Mouse (Mus musculus) forebrain, postnatal 0 days (tissue): ENCODE measurements around the gene Trak2. TPM values are rescaled to one million over a fixed set of nuclear protein-coding genes. Genes with fewer than 3 reads are reported as not detected.
A peak's percentile ranks its signal among the peaks of the same experiment; 100 is the strongest.

ENCODE experiments used
- ATAC-seq: fragments of 200-750 bp; cut with Nextera tagmentation; 2 replicates; pipeline ENCODE4 v1.8.0; 2017; ENCODE audit warnings: mild to moderate bottlenecking, moderate library complexity
- DNase-seq: peaks from one replicate; pipeline ENCODE4 v3.0.0-alpha.2; 2015
- H3K27ac ChIP-seq: fragments of 300-500 bp; sonication (generic); 2 replicates; pipeline ENCODE4 v1.5.1; 2014; ENCODE audit warnings: low read depth, mild to moderate bottlenecking, antibody characterized with exemption, low read length, moderate library complexity, mixed read lengths
- H3K27me3 ChIP-seq: fragments of 300-500 bp; sonication (generic); 2 replicates; pipeline ENCODE4 v1.6.1; 2014; ENCODE audit warnings: mild to moderate bottlenecking, low read length, mixed read lengths; ENCODE audit not compliant: insufficient read depth
- H3K36me3 ChIP-seq: fragments of 300-500 bp; sonication (generic); 2 replicates; pipeline ENCODE4 v1.6.1; 2014; ENCODE audit warnings: mild to moderate bottlenecking, moderate library complexity; ENCODE audit not compliant: insufficient read depth
- H3K4me1 ChIP-seq: fragments of 300-500 bp; sonication (generic); 2 replicates; pipeline ENCODE4 v1.6.1; 2014; ENCODE audit warnings: antibody characterized with exemption; ENCODE audit not compliant: insufficient read depth
- H3K4me2 ChIP-seq: fragments of 300-500 bp; sonication (generic); 2 replicates; pipeline ENCODE4 v1.6.1; 2014; ENCODE audit warnings: low read depth, mild to moderate bottlenecking, moderate library complexity
- H3K4me3 ChIP-seq: fragments of 300-500 bp; sonication (generic); 2 replicates; pipeline ENCODE4 v1.5.1; 2014; ENCODE audit warnings: low read depth, low read length, mixed read lengths
- H3K9ac ChIP-seq: fragments of 300-500 bp; sonication (generic); 2 replicates; pipeline ENCODE4 v1.6.1; 2014; ENCODE audit warnings: mild to moderate bottlenecking
- H3K9me3 ChIP-seq: fragments of 300-500 bp; sonication (generic); 2 replicates; pipeline ENCODE4 v1.6.1; 2016; ENCODE audit warnings: low read length
- CTCF ChIP-seq: sonication (generic); IDR thresholded peaks from 2 replicates; pipeline ENCODE4 v1.5.1; 2016; ENCODE audit warnings: antibody characterized with exemption, control low read depth, low read depth
- WGBS: fragments of 180-500 bp; shearing (Covaris S2); extraction: QIAGEN DNeasy Blood & Tissue Kit; methylation state at CpG from one replicate; pipeline ENCODE4 v1.1.7; 2014; 5-methylcytosine and 5-hydroxymethylcytosine counted together
- polyA plus RNA-seq: library from polyadenylated mRNA; unstranded; fragments of >200 nt; fragmentation: Nextera tagmentation; extraction: Ambion mirVana; gene quantifications from 2 replicates; pipeline ENCODE4 v1.2.1, GENCODE M21; 2015
- total RNA-seq: library from RNA; depleted of rRNA; stranded (reverse); fragments of >200 nt; gene quantifications from 2 replicates; pipeline ENCODE4 v1.2.3, GENCODE M21; 2014

Trak2 gene
- total and polyA plus RNA-seq, 2 experiments from 2014 or later = 12.8 to 40.9 TPM

DNA sequence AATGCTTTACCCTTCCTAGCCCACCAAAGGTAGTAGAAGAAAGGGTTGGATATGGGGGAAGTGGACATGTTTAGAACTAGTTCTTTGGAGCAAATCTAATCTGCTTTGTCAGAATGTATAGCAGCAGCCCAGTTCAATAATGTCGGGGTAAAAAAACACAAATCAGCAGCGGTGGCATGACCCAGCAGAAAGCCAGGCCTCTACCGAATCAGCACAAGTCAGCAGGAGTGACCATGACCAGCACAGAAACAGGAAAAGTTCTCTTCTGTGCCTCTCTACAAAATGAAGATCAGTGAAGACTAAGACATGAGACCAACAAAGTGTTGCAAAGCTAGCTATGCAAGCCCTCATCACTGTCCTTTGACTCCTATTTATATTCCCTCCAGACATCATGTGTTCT is 9.0 kb upstream of the Trak2 start:
- DNase-seq (no peak), ATAC-seq (no peak)
- no peak overlapping the region for H3K27ac ChIP-seq
- H3K27me3 ChIP-seq = no peaks in the 10 kb centered on the region
- no peaks in the 10 kb centered on the region for H3K4me1 ChIP-seq
- no peaks in the 10 kb centered on the region for H3K9me3 ChIP-seq
- no peak overlapping the region for H3K9ac ChIP-seq
- TF ChIP-seq CTCF = no peak
- WGBS = 86% methylated on average over 3 of the region's 3 CpGs
- peaks cover 57% of the 10 kb centered on the region for H3K36me3 ChIP-seq
- H3K4me2 ChIP-seq = no peak overlapping the region
- H3K4me3 ChIP-seq = no peak overlapping the region

DNA sequence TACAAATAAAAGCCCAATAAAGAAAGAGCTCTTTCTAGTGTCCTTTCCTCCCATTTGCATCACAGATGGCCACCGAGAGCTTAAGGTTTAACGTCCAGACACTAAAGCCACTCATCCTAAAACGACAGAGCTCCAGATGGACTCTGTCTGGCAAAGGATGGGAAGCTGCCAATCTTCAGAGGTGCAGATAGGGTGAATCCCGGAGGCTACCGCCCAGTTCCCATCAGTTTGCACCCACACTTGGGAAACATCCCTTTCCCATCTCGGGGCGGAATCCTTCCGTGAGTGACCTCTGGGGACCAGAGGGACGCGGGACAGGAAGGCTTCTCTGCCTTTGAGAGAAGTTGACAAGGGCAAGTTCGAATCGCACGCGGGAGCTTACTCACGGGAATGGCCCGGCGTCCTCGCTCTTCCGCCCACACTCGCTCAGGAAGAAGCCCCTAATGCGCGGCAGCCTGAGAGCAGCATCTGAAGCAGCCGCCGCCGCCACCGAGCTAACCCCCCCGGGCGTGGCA is 322 bp downstream of the Trak2 start:
- no peak; the same call in 1 of the 2 replicates for TF ChIP-seq CTCF
- H3K4me1 ChIP-seq = peaks cover 22% of the 10 kb centered on the region
- H3K36me3 ChIP-seq = peaks cover 6% of the 10 kb centered on the region; the same call in 1 of the 2 replicates
- under 1% methylated on average over 28 of the region's 28 CpGs for WGBS
- peak overlapping the region; percentile 85 for H3K9ac ChIP-seq
- ATAC-seq (peak; percentile 9; the same call in 1 of the 2 replicates), DNase-seq (no peak)
- H3K27ac ChIP-seq = peak overlapping the region; percentile 91
- H3K4me3 ChIP-seq = peak overlapping the region; percentile 74
- no peaks in the 10 kb centered on the region for H3K9me3 ChIP-seq
- H3K4me2 ChIP-seq = peak overlapping the region; percentile 72
- H3K27me3 ChIP-seq = no peaks in the 10 kb centered on the region

DNA sequence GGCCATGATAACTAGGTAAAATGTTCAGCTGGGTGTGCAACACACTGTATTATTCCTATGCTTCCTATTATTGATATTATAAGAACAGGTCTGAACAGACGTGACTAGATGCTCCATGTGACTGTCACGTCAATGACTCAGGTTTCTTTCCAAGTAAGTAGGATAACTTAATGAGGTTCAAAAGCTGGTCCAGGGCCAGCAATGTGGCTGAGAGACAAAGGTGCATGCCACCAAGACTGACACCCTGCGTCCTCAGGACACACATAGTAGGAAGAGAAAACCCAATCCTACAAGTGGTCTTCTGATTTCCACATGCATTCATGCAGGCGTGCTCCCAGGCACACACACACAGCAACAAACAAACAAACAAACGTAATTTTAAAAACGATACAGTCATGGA is 2.1 kb downstream of the Trak2 start:
- no peak overlapping the region for H3K4me2 ChIP-seq
- whole genome bisulfite sequencing = 75% methylated on average over 6 of the region's 6 CpGs
- DNase-seq = no peak

DNA sequence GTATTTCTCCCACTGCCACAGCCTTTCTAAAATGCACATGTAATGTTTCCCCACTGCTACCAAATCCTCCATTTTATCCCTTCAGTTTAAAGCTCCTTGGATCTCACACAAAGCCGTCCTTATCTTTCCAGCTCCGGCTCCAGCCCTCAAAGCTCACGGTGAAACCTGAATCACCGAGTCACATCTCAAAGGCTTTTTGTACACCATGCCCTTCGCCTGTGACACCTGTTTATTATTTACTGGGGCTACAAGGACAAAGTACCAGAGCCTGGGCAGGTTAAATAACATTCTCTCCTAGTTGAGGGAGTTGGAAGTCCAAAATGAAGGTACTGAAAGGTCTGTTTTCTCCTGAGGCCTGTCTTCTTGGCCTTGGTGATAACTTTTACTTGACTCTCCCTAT is 3.2 kb downstream of the Trak2 start:
- no peak for ATAC-seq
- Histone ChIP-seq H3K27ac (no peak overlapping the region), H3K4me2 (no peak overlapping the region), H3K36me3 (no peaks in the 10 kb centered on the region), H3K4me3 (no peak overlapping the region), H3K4me1 (peaks cover 21% of the 10 kb centered on the region), H3K9me3 (no peaks in the 10 kb centered on the region), H3K9ac (no peak overlapping the region), H3K27me3 (no peaks in the 10 kb centered on the region)
- no peak for TF ChIP-seq CTCF
- WGBS = 64% methylated on average over 5 of the region's 5 CpGs
- DNase-seq = no peak

More for the DNA sequence above, 2.1 kb downstream of the Trak2 start:
- Histone ChIP-seq H3K27ac (no peak overlapping the region), H3K27me3 (no peaks in the 10 kb centered on the region), H3K9ac (no peak overlapping the region), H3K4me1 (peaks cover 22% of the 10 kb centered on the region), H3K4me3 (no peak overlapping the region), H3K9me3 (no peaks in the 10 kb centered on the region), H3K36me3 (no peaks in the 10 kb centered on the region)
- no peak for TF ChIP-seq CTCF
- ATAC-seq = no peak

DNA sequence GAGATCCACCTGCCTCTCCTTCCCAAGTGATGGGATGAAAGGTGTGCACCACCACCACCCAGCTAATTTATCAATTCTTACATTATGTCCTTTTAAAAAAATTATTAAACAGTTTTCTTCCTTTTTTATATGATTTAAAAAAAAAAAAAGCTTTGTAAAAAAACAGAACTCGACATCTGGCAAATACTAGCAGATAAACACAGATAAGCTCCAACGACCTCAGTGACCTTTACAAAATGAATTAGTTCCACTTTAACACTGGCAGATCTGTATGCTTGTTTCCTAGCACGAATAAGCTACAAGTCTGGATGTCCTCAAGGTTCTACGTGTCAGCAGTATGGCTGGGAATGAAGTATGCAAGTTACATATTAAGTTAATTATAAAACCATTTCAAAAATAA is 5.7 kb downstream of the Trak2 start:
- no peaks in the 10 kb centered on the region for H3K27me3 ChIP-seq
- H3K27ac ChIP-seq = no peak overlapping the region
- no peaks in the 10 kb centered on the region for H3K36me3 ChIP-seq
- no peak for TF ChIP-seq CTCF
- no peak overlapping the region for H3K9ac ChIP-seq
- 73% methylated on average over 4 of the region's 4 CpGs for WGBS
- no peak overlapping the region for H3K4me2 ChIP-seq
- no peak for ATAC-seq
- DNase-seq = no peak
- H3K9me3 ChIP-seq = no peaks in the 10 kb centered on the region
- H3K4me3 ChIP-seq = no peak overlapping the region
- peaks cover 13% of the 10 kb centered on the region for H3K4me1 ChIP-seq

DNA sequence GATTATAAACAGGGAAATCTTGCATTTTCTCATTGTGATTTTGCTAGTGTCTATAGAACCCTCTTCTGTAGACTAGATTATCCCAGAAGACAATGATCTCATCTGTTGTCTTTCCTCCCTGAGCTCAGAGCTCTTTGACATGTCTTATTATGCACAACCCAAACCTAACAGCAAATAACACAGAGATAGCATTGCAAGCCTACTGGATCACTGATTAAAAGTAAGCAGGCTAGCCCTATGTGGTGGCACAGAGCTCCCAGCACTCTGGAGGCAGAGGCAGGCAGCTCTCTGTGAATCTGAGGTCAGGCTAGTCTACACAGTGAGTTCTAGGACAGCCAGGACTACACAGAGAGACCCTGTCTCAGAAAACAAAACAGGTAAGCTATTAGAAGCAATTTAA is 10.4 kb downstream of the Trak2 start:
- no peak for ATAC-seq
- H3K9ac ChIP-seq = no peak overlapping the region
- no peaks in the 10 kb centered on the region for H3K27me3 ChIP-seq
- no peak for TF ChIP-seq CTCF
- H3K4me3 ChIP-seq = no peak overlapping the region
- no peaks in the 10 kb centered on the region for H3K4me1 ChIP-seq
- no peak for DNase-seq
- no peak overlapping the region for H3K4me2 ChIP-seq
- H3K36me3 ChIP-seq = no peaks in the 10 kb centered on the region
- H3K9me3 ChIP-seq = no peaks in the 10 kb centered on the region
- no peak overlapping the region for H3K27ac ChIP-seq

DNA sequence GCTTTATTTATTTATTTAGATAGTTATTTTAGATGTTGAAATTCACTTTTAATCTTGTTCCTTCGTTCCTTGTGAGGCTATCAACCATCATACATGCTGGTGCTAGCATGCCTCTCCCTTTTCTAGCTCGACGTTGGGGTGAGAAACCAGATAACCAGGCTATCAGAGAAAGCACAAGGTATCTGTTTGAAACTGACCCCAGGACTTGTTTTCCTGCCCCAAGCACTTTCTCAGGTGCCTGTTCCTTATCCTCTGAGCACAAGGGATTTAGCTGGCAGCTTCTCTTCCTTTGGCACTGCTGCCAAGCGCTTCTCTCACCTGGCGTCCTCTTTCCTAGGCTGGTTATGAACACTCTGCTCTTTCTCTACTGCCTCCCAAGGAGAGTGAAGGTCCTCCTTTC is 10.8 kb downstream of the Trak2 start:
- Histone ChIP-seq H3K9me3 (no peaks in the 10 kb centered on the region), H3K4me3 (no peak overlapping the region), H3K36me3 (no peaks in the 10 kb centered on the region), H3K4me1 (no peaks in the 10 kb centered on the region), H3K27me3 (no peaks in the 10 kb centered on the region), H3K4me2 (no peak overlapping the region), H3K9ac (no peak overlapping the region), H3K27ac (no peak overlapping the region)
- no peak for TF ChIP-seq CTCF
- WGBS = 89% methylated on average over 5 of the region's 5 CpGs
- DNase-seq = no peak
- ATAC-seq = no peak
